Mouse (Mus musculus): ENCODE data around the gene Prelp. TPM values are rescaled to one million over a fixed set of nuclear protein-coding genes. Genes with fewer than 3 reads are reported as not detected.

Gene Prelp
- total and polyA plus RNA-seq, 2 experiments from 2014 or later, result 2.4 to 5.0 TPM

DNA sequence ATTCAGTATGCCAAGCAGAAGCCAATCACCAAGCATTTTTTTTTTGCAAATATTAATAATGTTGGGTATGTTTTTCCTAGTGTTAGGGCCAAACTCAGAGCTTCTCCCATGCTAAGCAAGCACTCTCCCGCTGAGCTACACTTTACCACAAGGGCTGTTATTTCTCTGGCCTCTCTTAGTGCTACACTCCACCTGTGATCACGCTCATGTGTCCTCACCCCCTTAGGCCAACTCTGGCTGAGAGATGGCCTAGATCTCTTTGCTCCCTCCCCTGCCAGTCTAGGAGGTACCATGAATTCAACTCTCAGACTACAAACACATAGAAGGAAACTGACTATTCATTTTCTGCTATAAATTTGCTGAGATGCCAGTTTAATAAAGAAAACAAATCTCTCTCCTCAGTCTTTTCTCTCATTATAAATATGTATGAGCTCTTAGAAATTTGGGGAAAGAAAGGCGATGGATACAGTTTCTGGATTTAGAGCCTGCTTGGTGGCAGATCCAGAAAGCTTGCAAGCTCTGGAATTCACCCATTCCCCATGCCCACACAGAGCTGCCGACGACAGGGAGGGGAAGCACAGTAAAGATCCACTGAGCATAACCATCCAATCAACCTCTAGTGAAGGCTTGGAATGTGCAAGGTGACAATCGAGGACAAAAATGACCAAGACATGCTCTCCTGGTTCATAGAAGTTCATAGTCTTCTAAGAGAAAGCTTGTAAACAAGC is 48.0 kb downstream of the Prelp start:
- WGBS, result 74% methylated on average over 6 of the region's 6 CpGs
- TF ChIP-seq CTCF (IDR thresholded peaks at IDR 0.05; ENCODE audit: low read depth), result no peak

DNA sequence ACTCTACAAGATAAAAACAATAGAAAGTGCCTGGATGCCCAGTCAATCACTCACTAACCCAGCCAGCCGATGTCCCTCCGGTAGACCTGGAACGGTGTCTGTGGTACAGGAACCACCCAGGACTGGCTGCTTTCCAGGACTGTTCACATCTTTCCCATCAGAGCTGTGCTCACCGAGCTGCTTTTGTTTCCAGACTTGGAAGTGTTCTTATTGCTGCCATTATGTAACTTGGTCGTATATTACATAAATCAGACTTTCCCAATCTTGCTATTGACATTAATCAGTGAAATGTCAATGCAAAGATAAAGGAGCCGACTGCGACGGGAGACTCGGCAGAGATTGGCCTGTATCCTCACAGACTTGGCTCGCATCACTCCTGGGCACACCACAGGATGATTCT is 50.0 kb downstream of the Prelp start:
- H3K27me3 ChIP-seq (ENCODE audit: insufficient read depth, low read length), result no peaks in the 10 kb centered on the region
- no peak for DNase-seq
- no peaks in the 10 kb centered on the region for H3K9me3 ChIP-seq (ENCODE audit: low read length)
- 59% methylated on average over 10 of the region's 10 CpGs for WGBS
- no peak overlapping the region for H3K4me2 ChIP-seq (ENCODE audit: low read depth)
- H3K9ac ChIP-seq, result no peak overlapping the region
- H3K27ac ChIP-seq (ENCODE audit: low read depth, low read length), result no peak overlapping the region
- no peak for TF ChIP-seq CTCF (IDR thresholded peaks at IDR 0.05; ENCODE audit: low read depth)
- no peak for ATAC-seq
- no peak overlapping the region for H3K4me3 ChIP-seq (ENCODE audit: low read depth, low read length)
- H3K4me1 ChIP-seq (ENCODE audit: insufficient read depth), result no peaks in the 10 kb centered on the region
- no peaks in the 10 kb centered on the region for H3K36me3 ChIP-seq (ENCODE audit: insufficient read depth)

More for the DNA sequence above, 48.0 kb downstream of the Prelp start:
- no peak overlapping the region for H3K9ac ChIP-seq
- no peaks in the 10 kb centered on the region for H3K9me3 ChIP-seq (ENCODE audit: low read length)
- no peak overlapping the region for H3K4me3 ChIP-seq (ENCODE audit: low read depth, low read length)
- no peak for DNase-seq
- H3K36me3 ChIP-seq (ENCODE audit: insufficient read depth), result no peaks in the 10 kb centered on the region
- no peak for ATAC-seq
- H3K27me3 ChIP-seq (ENCODE audit: insufficient read depth, low read length), result no peaks in the 10 kb centered on the region
- no peak overlapping the region for H3K4me2 ChIP-seq (ENCODE audit: low read depth)
- H3K27ac ChIP-seq (ENCODE audit: low read depth, low read length), result no peak overlapping the region
- H3K4me1 ChIP-seq (ENCODE audit: insufficient read depth), result no peaks in the 10 kb centered on the region

DNA sequence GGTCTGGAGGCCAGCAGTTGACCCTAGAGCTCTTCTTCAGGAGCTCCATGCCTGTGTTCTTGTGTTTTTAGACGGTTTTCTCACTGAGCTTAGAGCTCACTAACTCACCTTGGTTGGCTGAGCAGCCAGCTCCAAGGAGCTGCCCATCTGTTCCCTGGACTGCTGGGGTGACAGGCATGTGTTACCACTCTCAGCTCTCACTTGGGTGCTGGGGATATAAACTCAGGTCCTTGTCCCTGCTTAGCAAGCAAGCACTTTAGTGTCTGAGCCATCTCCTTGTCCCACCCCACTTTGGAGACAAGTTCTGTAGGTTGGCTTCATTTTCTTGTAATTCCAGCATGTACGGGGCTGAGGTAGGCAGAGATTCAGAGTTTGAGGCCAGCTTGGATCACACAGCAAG is 52.0 kb downstream of the Prelp start:
- H3K36me3 ChIP-seq (ENCODE audit: insufficient read depth), result no peaks in the 10 kb centered on the region
- no peak overlapping the region for H3K4me3 ChIP-seq (ENCODE audit: low read depth, low read length)

DNA sequence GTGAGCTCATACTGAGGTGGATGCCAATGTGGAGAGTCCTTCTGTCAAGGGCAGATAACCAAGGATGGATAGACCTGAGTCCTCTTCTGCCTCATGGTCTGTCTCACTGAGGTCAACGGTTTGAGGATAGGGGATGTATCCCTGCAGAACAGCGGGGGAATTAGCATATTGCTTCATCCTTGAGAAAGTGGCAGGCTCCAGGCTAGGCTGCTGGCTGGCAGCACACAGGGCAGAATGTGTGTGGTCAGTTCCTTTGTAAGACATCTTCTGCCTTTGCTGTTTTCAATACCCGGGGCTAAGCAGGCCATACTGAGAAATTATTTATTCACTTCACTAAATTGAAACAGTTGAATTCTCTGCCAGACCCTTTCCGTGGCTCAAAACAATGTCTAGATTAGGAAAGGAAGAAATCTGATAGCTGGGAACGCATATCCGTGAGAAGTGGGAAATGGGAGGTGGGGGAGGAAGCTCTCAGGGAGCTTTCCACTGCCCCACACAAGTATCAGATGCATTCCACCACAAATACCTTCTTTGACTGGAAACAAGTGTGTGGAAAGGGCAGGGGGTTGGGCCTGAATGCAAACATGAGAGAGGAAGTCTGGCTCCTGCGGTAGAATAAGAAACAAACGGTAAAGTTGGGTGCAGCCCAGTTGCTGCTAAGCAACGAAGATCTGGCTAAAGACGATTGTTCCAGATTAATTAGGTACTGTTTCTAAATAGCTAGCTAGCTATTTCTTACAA is 57.8 kb downstream of the Prelp start:
- DNase-seq, result peak; percentile 66
- H3K4me1 ChIP-seq (ENCODE audit: insufficient read depth), result peaks cover 8% of the 10 kb centered on the region; the same call in 1 of the 2 replicates
- 9% methylated on average over 10 of the region's 10 CpGs for WGBS
- H3K4me3 ChIP-seq (ENCODE audit: low read depth, low read length), result no peak overlapping the region
- no peaks in the 10 kb centered on the region for H3K9me3 ChIP-seq (ENCODE audit: low read length)
- TF ChIP-seq CTCF (IDR thresholded peaks at IDR 0.05; ENCODE audit: low read depth), result no peak
- peak; percentile 64 for ATAC-seq
- no peak overlapping the region for H3K9ac ChIP-seq
- H3K27me3 ChIP-seq (ENCODE audit: insufficient read depth, low read length), result no peaks in the 10 kb centered on the region
- H3K4me2 ChIP-seq (ENCODE audit: low read depth), result no peak overlapping the region
- H3K27ac ChIP-seq (ENCODE audit: low read depth, low read length), result peak overlapping the region; percentile 54
- no peaks in the 10 kb centered on the region for H3K36me3 ChIP-seq (ENCODE audit: insufficient read depth)

More for the DNA sequence above, 52.0 kb downstream of the Prelp start:
- Histone ChIP-seq H3K9me3 (ENCODE audit: low read length) (no peaks in the 10 kb centered on the region), H3K4me2 (ENCODE audit: low read depth) (no peak overlapping the region), H3K27me3 (ENCODE audit: insufficient read depth, low read length) (no peaks in the 10 kb centered on the region), H3K4me1 (ENCODE audit: insufficient read depth) (no peaks in the 10 kb centered on the region; the same call in 1 of the 2 replicates), H3K27ac (ENCODE audit: low read depth, low read length) (no peak overlapping the region), H3K9ac (no peak overlapping the region)
- TF ChIP-seq CTCF (IDR thresholded peaks at IDR 0.05; ENCODE audit: low read depth), result no peak
- 56% methylated on average over 2 of the region's 2 CpGs for WGBS
- ATAC-seq (no peak), DNase-seq (no peak)

DNA sequence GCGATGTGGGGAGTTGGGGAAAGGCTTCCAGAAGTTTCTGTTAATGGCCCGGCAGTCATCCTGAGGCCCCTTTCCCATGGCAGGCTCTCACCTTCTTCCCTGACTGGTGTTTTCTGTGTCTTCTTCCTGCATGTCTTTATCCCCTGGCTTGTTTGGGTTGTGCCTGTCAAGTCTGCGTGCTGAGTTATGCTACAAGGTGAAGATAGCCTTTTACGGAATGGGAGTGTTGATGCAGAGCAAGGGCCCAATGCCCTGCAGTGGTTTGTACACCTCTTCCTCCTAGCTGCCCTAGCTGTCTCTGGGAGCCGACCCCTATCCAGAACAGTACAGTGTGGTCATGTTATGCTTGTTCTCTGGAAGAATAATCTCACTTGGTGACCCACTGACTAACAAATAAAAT is 60.2 kb downstream of the Prelp start:
- H3K9ac ChIP-seq, result no peak overlapping the region
- no peak for DNase-seq
- no peaks in the 10 kb centered on the region for H3K27me3 ChIP-seq (ENCODE audit: insufficient read depth, low read length)
- H3K9me3 ChIP-seq (ENCODE audit: low read length), result no peaks in the 10 kb centered on the region
- no peak overlapping the region for H3K4me2 ChIP-seq (ENCODE audit: low read depth)
- H3K27ac ChIP-seq (ENCODE audit: low read depth, low read length), result no peak overlapping the region
- H3K4me3 ChIP-seq (ENCODE audit: low read depth, low read length), result no peak overlapping the region
- ATAC-seq, result no peak
- no peak for TF ChIP-seq CTCF (IDR thresholded peaks at IDR 0.05; ENCODE audit: low read depth)
- peaks cover 8% of the 10 kb centered on the region; the same call in 1 of the 2 replicates for H3K4me1 ChIP-seq (ENCODE audit: insufficient read depth)
- 71% methylated on average over 5 of the region's 5 CpGs for WGBS
- no peaks in the 10 kb centered on the region for H3K36me3 ChIP-seq (ENCODE audit: insufficient read depth)

Other genes starting within 250 kb of the Prelp start
- gene Lax1, start 231.3 kb downstream of the Prelp start, total RNA-seq (2014; rRNA removed), result 0.14 TPM in 1 of 2 replicates, not detected in the other
- 0.10 TPM in 1 of 2 replicates, not detected in the other for gene Lax1, start 231.3 kb downstream of the Prelp start, polyA plus RNA-seq (2015; fragmentation: Nextera tagmentation; extraction: Ambion mirVana)
- gene Atp2b4, start 120.4 kb downstream of the Prelp start, total RNA-seq (2014; rRNA removed), result 60.2 and 69.1 TPM in 2 replicates
- 6.5 and 11.4 TPM in 2 replicates for gene Atp2b4, start 120.4 kb downstream of the Prelp start, polyA plus RNA-seq (2015; fragmentation: Nextera tagmentation; extraction: Ambion mirVana)
- 2.9 and 5.1 TPM in 2 replicates for gene Optc, start 13.4 kb downstream of the Prelp start, total RNA-seq (2014; rRNA removed)
- gene Optc, start 13.4 kb downstream of the Prelp start, polyA plus RNA-seq (2015; fragmentation: Nextera tagmentation; extraction: Ambion mirVana), result 1.8 and 2.4 TPM in 2 replicates
- gene Fmod, start 115.8 kb upstream of the Prelp start, total RNA-seq (2014; rRNA removed), result 7.0 and 14.2 TPM in 2 replicates
- 14.7 and 19.6 TPM in 2 replicates for gene Fmod, start 115.8 kb upstream of the Prelp start, polyA plus RNA-seq (2015; fragmentation: Nextera tagmentation; extraction: Ambion mirVana)
- 9.2 and 11.9 TPM in 2 replicates for gene Btg2, start 157.7 kb upstream of the Prelp start, total RNA-seq (2014; rRNA removed)
- 10.1 and 12.0 TPM in 2 replicates for gene Btg2, start 157.7 kb upstream of the Prelp start, polyA plus RNA-seq (2015; fragmentation: Nextera tagmentation; extraction: Ambion mirVana)
- gene Chit1, start 189.8 kb upstream of the Prelp start, total RNA-seq (2014; rRNA removed), result 0.19 and 0.46 TPM in 2 replicates
- gene Chit1, start 189.8 kb upstream of the Prelp start, polyA plus RNA-seq (2015; fragmentation: Nextera tagmentation; extraction: Ambion mirVana), result 0.30 and 0.41 TPM in 2 replicates

Data from forebrain, postnatal 0 days (tissue).